ENCODE assay signal across 12 mouse cellular contexts in the genomic region with DNA sequence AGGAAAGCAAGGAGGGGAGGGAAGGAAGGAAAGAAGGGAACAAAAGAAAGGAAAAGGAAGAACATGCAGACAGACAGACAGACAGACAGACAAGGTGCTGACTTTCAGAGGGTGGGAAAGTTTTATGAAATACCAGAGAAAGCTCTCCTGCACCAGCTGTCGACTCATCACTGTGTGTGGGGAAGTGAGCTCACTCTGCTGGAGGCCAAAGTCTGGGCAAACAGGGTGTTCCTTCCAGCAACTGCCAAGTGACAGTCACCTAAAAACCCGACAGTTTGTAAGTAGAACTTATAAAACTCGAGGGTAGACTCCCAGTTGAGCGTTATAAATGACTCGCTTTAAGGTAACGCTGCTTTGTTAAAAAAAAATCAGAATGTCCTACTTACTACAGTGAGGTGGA.
"Had no signal": no experiment of that assay in that cellular context is flagged by ENCODE, and none has a peak within 500 bp of the region (broad histone marks: within the 10 kb centered on the region; RNA-seq: fewer than 3 reads in every experiment).

No protein-coding gene starts in this region.

- H3K27ac ChIP-seq: limb, embryonic 10.5 days; liver, embryonic 14.5 days; midbrain, embryonic 13.5 days; neural tube, embryonic 15.5 days had no signal

- H3K4me3 ChIP-seq: limb, embryonic 10.5 days; midbrain, embryonic 13.5 days; myocyte; neural tube, embryonic 15.5 days had no signal

- DNase-seq: kidney, postnatal 10 days; lung, adult 2 months; lung, postnatal 36 days; right cerebral cortex, adult 18-20 months; right cerebral cortex, postnatal 25 days; thymus, adult 2 months; thymus, postnatal 25 days had no signal

- H3K4me1 ChIP-seq: limb, embryonic 10.5 days had no signal
